17 mouse cellular contexts compared by ENCODE assay signal in the genomic region with DNA sequence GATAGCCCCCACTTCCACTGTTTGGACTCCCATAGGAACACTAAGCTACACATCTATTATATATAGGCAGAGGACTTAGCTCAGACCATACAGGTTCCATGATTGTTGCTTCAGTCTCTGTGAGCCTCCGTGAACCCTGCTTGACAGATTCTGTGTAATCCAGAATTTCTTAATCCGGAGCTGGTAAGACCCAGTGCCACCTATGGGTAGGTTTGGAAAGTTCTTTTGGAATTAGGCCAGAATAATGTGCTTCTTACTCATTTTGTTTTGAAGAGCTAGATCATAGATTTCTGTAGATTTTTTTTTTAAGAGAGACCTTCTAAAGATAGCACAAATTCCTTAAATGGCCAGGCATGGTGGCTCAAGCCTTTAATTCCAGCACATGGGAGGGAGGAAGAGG. TPM values are rescaled to one million over a fixed set of nuclear protein-coding genes. Genes with fewer than 3 reads are reported as not detected.
A peak's percentile ranks its signal among the peaks of the same experiment; 100 is the strongest.
DNase-seq lines count a peak whose midpoint lies in the region; ATAC-seq and TF ChIP-seq lines count a peak whose summit lies in the region.
"Had no signal": no experiment of that assay in that cellular context is flagged by ENCODE, and none has a peak within 500 bp of the region (broad histone marks: within the 10 kb centered on the region; RNA-seq: fewer than 3 reads in every experiment).

No protein-coding gene starts in this region.

- WGBS in heart, adult 2 months, result 72% methylated on average over 2 of the region's 2 CpGs
- WGBS in liver, postnatal 0 days (ENCODE audit: insufficient replicate concordance), result 79% methylated on average over 2 of the region's 2 CpGs

- H3K9me3 ChIP-seq in liver, postnatal 0 days (ENCODE audit: low read length), result no peaks in the 10 kb centered on the region
- H3K9me3 ChIP-seq in MEL (replicated peaks; ENCODE audit: insufficient read depth, low read length), result no peaks in the 10 kb centered on the region
- H3K9me3 ChIP-seq: embryonic facial prominence, embryonic 15.5 days; forebrain, embryonic 13.5 days; kidney, embryonic 15.5 days; limb, embryonic 15.5 days; neural tube, embryonic 12.5 days had no signal

- no peak overlapping the region for H3K9ac ChIP-seq in heart, adult 2 months (ENCODE audit: low read depth, low read length)
- H3K9ac ChIP-seq in liver, postnatal 0 days (replicated peaks), result no peak overlapping the region
- H3K9ac ChIP-seq in MEL (ENCODE audit: control insufficient read depth, low read depth, low read length, poor library complexity, severe bottlenecking), result no peak overlapping the region
- H3K9ac ChIP-seq: embryonic facial prominence, embryonic 15.5 days; forebrain, embryonic 13.5 days; kidney, embryonic 15.5 days; limb, embryonic 15.5 days; neural tube, embryonic 12.5 days had no signal

- no peak overlapping the region for H3K4me2 ChIP-seq in liver, postnatal 0 days (ENCODE audit: low read depth, low read length)
- H3K4me2 ChIP-seq: embryonic facial prominence, embryonic 15.5 days; forebrain, embryonic 13.5 days; kidney, embryonic 15.5 days; limb, embryonic 15.5 days; neural tube, embryonic 12.5 days had no signal

- no peaks in the 10 kb centered on the region for H3K27me3 ChIP-seq in heart, adult 2 months (ENCODE audit: control insufficient read depth, insufficient read depth, low read length)
- H3K27me3 ChIP-seq in liver, postnatal 0 days (ENCODE audit: insufficient read depth, low read length), result no peaks in the 10 kb centered on the region
- H3K27me3 ChIP-seq in MEL (ENCODE audit: control insufficient read depth in 1 of 2, insufficient read depth in 2 of 2, low read length in 2 of 2), result no peaks in the 10 kb centered on the region
- H3K27me3 ChIP-seq: embryonic facial prominence, embryonic 15.5 days; forebrain, embryonic 13.5 days; kidney, embryonic 15.5 days; limb, embryonic 15.5 days; neural tube, embryonic 12.5 days had no signal

- H3K79me2 ChIP-seq in heart, adult 2 months (replicated peaks; ENCODE audit: control insufficient read depth, insufficient read depth, low read length), result no peaks in the 10 kb centered on the region
- H3K79me2 ChIP-seq in MEL (ENCODE audit: control insufficient read depth, insufficient read depth, low read length, poor library complexity), result no peaks in the 10 kb centered on the region

- TF ChIP-seq CTCF in heart, adult 2 months (IDR thresholded peaks at IDR 0.05), result peak; percentile 48
- TF ChIP-seq CTCF in liver, postnatal 0 days (IDR thresholded peaks at IDR 0.05; ENCODE audit: low read depth), result peak; percentile 29; the same call in 1 of the 2 replicates
- TF ChIP-seq CTCF in MEL (IDR thresholded peaks at IDR 0.05 in 2 of 3, conservative IDR thresholded peaks at IDR 0.05 in 1 of 3; ENCODE audit: control insufficient read depth in 1 of 3, insufficient read depth in 1 of 3, low read depth in 2 of 3, low read length in 3 of 3, poor library complexity in 1 of 3, severe bottlenecking in 1 of 3), result peak in 1 of 3 experiments; percentile 35; a peak in 2 of 6 replicates

- TF ChIP-seq POLR2A in heart, adult 2 months (IDR thresholded peaks at IDR 0.05; ENCODE audit: insufficient read depth, low read depth, low read length), result no peak
- TF ChIP-seq POLR2A in MEL (IDR thresholded peaks at IDR 0.05; ENCODE audit: control insufficient read depth in 1 of 2, insufficient read depth in 1 of 2, low read depth in 1 of 2, low read length in 2 of 2, poor library complexity in 1 of 2), result no peak

- peak; percentile 7 for TF ChIP-seq RAD21 in MEL (IDR thresholded peaks at IDR 0.05; ENCODE audit: low read depth, low read length)

- no peaks in the 10 kb centered on the region for H3K36me3 ChIP-seq in heart, adult 2 months (ENCODE audit: control insufficient read depth, insufficient read depth, low read length)
- H3K36me3 ChIP-seq in liver, postnatal 0 days (replicated peaks; ENCODE audit: insufficient read depth, low read length), result no peaks in the 10 kb centered on the region
- no peaks in the 10 kb centered on the region for H3K36me3 ChIP-seq in MEL (ENCODE audit: control insufficient read depth in 1 of 2, insufficient read depth in 2 of 2, low read length in 2 of 2)
- H3K36me3 ChIP-seq: embryonic facial prominence, embryonic 15.5 days; kidney, embryonic 15.5 days; limb, embryonic 15.5 days; neural tube, embryonic 12.5 days had no signal

- H3K4me1 ChIP-seq in heart, adult 2 months (ENCODE audit: control insufficient read depth, insufficient read depth, low read length), result no peaks in the 10 kb centered on the region; the same call in 1 of the 2 replicates
- no peaks in the 10 kb centered on the region for H3K4me1 ChIP-seq in liver, postnatal 0 days (ENCODE audit: insufficient read depth)
- no peaks in the 10 kb centered on the region for H3K4me1 ChIP-seq in MEL (ENCODE audit: control insufficient read depth in 1 of 2, insufficient read depth in 2 of 2, low read length in 2 of 2)
- H3K4me1 ChIP-seq: embryonic facial prominence, embryonic 15.5 days; forebrain, embryonic 13.5 days; kidney, embryonic 15.5 days; limb, embryonic 15.5 days; neural tube, embryonic 12.5 days had no signal

- intact Hi-C loops in heart, adult 2 months (cut with DNase I), result no loop called here

- no peak overlapping the region for H3K27ac ChIP-seq in heart, adult 2 months
- H3K27ac ChIP-seq in liver, postnatal 0 days (ENCODE audit: low read depth), result no peak overlapping the region
- H3K27ac ChIP-seq in MEL (ENCODE audit: control insufficient read depth, low read depth, low read length), result no peak overlapping the region
- H3K27ac ChIP-seq: embryonic facial prominence, embryonic 15.5 days; forebrain, embryonic 13.5 days; kidney, embryonic 15.5 days; limb, embryonic 15.5 days; macrophage; neural tube, embryonic 12.5 days had no signal

- ATAC-seq in liver, postnatal 0 days, result no peak
- ATAC-seq in granulocyte monocyte progenitor cell, adult 5-6 weeks (replicated peaks; ENCODE audit: poor library complexity, severe bottlenecking), result 0 out of 2 replicates have a peak, but pooled peaks have one; percentile 20
- ATAC-seq: forebrain, embryonic 13.5 days; midbrain, embryonic 16.5 days had no signal

- DNase-seq in heart, adult 2 months, result no peak
- DNase-seq in heart, postnatal 4 days, result no peak
- DNase-seq in liver, postnatal 0 days, result no peak
- DNase-seq in liver (no peak), MEL (ENCODE audit: low read depth, low spot score) (peak; percentile 45)
- DNase-seq in thymus, postnatal 0 days (ENCODE audit: low spot score), result no peak
- no peak for DNase-seq in yolk sac, embryonic 10.5 days (ENCODE audit: low spot score)
- DNase-seq: cerebellum, adult 18-20 months; heart, postnatal 36 days had no signal

- no peak overlapping the region for H3K4me3 ChIP-seq in heart, adult 2 months
- no peak overlapping the region for H3K4me3 ChIP-seq in liver, postnatal 0 days (ENCODE audit: low read depth, low read length)
- H3K4me3 ChIP-seq in MEL (ENCODE audit: control insufficient read depth in 1 of 2, insufficient read depth in 1 of 2, low read depth in 2 of 2, low read length in 2 of 2), result no peak overlapping the region
- H3K4me3 ChIP-seq: embryonic facial prominence, embryonic 15.5 days; forebrain, embryonic 13.5 days; kidney, embryonic 15.5 days; limb, embryonic 15.5 days; neural tube, embryonic 12.5 days had no signal

- no peak for TF ChIP-seq EP300 in heart, adult 2 months (IDR thresholded peaks at IDR 0.05; ENCODE audit: insufficient read depth, low read depth, low read length)
- no peak for TF ChIP-seq EP300 in liver, postnatal 0 days (IDR thresholded peaks at IDR 0.05; ENCODE audit: low read depth)
- TF ChIP-seq EP300 in MEL (IDR thresholded peaks at IDR 0.05; ENCODE audit: low read depth in 1 of 2, low read length in 2 of 2), result no peak

TF ChIP-seq in MEL, 35 proteins besides CTCF, POLR2A, EP300 and RAD21:
- peak; percentile 17; the same call in 1 of the 2 replicates for TF ChIP-seq SMC3 (IDR thresholded peaks at IDR 0.05; ENCODE audit: low read depth, low read length)
- no peak for TF ChIP-seq MYC (IDR thresholded peaks at IDR 0.05; ENCODE audit: low read depth, low read length)
- TF ChIP-seq RCOR1 (IDR thresholded peaks at IDR 0.05; ENCODE audit: low read depth, low read length), result no peak

RNA-seq across cellular contexts. Expression of gene Cemip2, which starts 14.1 kb away (rescaled TPM):
- 10 to 100 TPM; 10.7 to 11.7 TPM for total RNA-seq in heart, adult 2 months (2021)
- 4.5 and 5.8 TPM in 2 replicates for polyA plus RNA-seq in heart, adult 2 months (2012; rRNA removed)
- total RNA-seq in heart, postnatal 4 days (2021), result 10 to 100 TPM; 47.6 to 53.6 TPM
- 5.5 and 6.6 TPM in 2 replicates for polyA plus RNA-seq in liver, postnatal 0 days (2015; fragmentation: Nextera tagmentation; extraction: Ambion mirVana)
- total RNA-seq in MEL (2012; rRNA removed), result 5.9 and 8.2 TPM in 2 replicates
- 1 to 10 TPM in 1 of 2 experiments, not detected in 1; 5.0 TPM for polyA plus RNA-seq in MEL (2012; ENCODE audit: insufficient read depth in 1 of 2, insufficient read length in 2 of 2, low read depth in 1 of 2, low replicate concordance in 2 of 2, missing spikeins in 1 of 2)
- 10.1 and 13.9 TPM in 2 replicates for total RNA-seq in granulocyte monocyte progenitor cell, adult 5-6 weeks (2014; fragmentation: Nextera tagmentation)
- total RNA-seq in granulocyte monocyte progenitor cell, adult 5-6 weeks (2017), result 24.0 and 24.5 TPM in 2 replicates
- polyA plus RNA-seq in thymus, postnatal 0 days (2015; fragmentation: Nextera tagmentation; extraction: Ambion mirVana), result 4.7 and 5.6 TPM in 2 replicates
